Mouse (Mus musculus): ENCODE measurements around the gene Il5. TPM values are rescaled to one million over a fixed set of nuclear protein-coding genes. Genes with fewer than 3 reads are reported as not detected.

Gene Il5
- polyA plus RNA-seq (2015; fragmentation: Nextera tagmentation; extraction: Ambion mirVana) = not detected in 2 replicates

GRCm38 (mm10) chr11:53720715-53721114 lies at the start of gene Il5:
Gene Il5 (plus strand): TSS chr11:53720794.
- no peak within 1 kb of the TSS for H3K4me2 ChIP-seq (replicated peaks; ENCODE audit: low read depth)
- no peaks in the 10 kb centered on the region for H3K36me3 ChIP-seq (ENCODE audit: control insufficient read depth, insufficient read depth, low read length)
- no peaks in the 10 kb centered on the region for H3K9me3 ChIP-seq (ENCODE audit: control insufficient read depth, low read length)
- no peak within 1 kb of the TSS for H3K9ac ChIP-seq (ENCODE audit: low read length)
- DNase-seq (ENCODE audit: low spot score) (no peak), ATAC-seq (ENCODE audit: low FRiP score, low TSS enrichment) (no peak)
- H3K4me3 ChIP-seq (ENCODE audit: low read depth, low read length) = no peak within 1 kb of the TSS
- no peaks in the 10 kb centered on the region for H3K4me1 ChIP-seq (replicated peaks; ENCODE audit: control insufficient read depth, insufficient read depth)
- H3K27me3 ChIP-seq (ENCODE audit: control insufficient read depth, insufficient read depth, low read length) = no peaks in the 10 kb centered on the region
- TF ChIP-seq CTCF (IDR thresholded peaks at IDR 0.05; ENCODE audit: low read depth) (no peak), EP300 (optimal IDR thresholded peaks at IDR 0.05) (no peak)
- no peak within 1 kb of the TSS for H3K27ac ChIP-seq (replicated peaks)
- WGBS = 78% methylated on average over 6 of the region's 6 CpGs

GRCm38 (mm10) chr11:53671414-53671813 lies 49.2 kb upstream of the Il5 start:
- H3K36me3 ChIP-seq (ENCODE audit: control insufficient read depth, insufficient read depth, low read length) = peaks cover 7% of the 10 kb centered on the region
- DNase-seq (ENCODE audit: low spot score) (no peak), ATAC-seq (ENCODE audit: low FRiP score, low TSS enrichment) (no peak)
- no peak for TF ChIP-seq CTCF (IDR thresholded peaks at IDR 0.05; ENCODE audit: low read depth)
- no peak for TF ChIP-seq EP300 (optimal IDR thresholded peaks at IDR 0.05)
- H3K4me2 ChIP-seq (replicated peaks; ENCODE audit: low read depth) = no peak overlapping the region
- H3K4me1 ChIP-seq (replicated peaks; ENCODE audit: control insufficient read depth, insufficient read depth) = no peaks in the 10 kb centered on the region
- no peaks in the 10 kb centered on the region for H3K27me3 ChIP-seq (ENCODE audit: control insufficient read depth, insufficient read depth, low read length)
- no peak overlapping the region for H3K9ac ChIP-seq (ENCODE audit: low read length)
- WGBS = 93% methylated on average over 4 of the region's 4 CpGs
- H3K4me3 ChIP-seq (ENCODE audit: low read depth, low read length) = no peak overlapping the region
- no peaks in the 10 kb centered on the region for H3K9me3 ChIP-seq (ENCODE audit: control insufficient read depth, low read length)
- no peak overlapping the region for H3K27ac ChIP-seq (replicated peaks)

- 71% methylated on average over 4 of the region's 4 CpGs for WGBS
- no peak for TF ChIP-seq CTCF (IDR thresholded peaks at IDR 0.05; ENCODE audit: low read depth)
- no peak for TF ChIP-seq EP300 (optimal IDR thresholded peaks at IDR 0.05)
- no peak for DNase-seq (ENCODE audit: low spot score)
- H3K9ac ChIP-seq (ENCODE audit: low read length) = no peak overlapping the region
- peaks cover 7% of the 10 kb centered on the region for H3K36me3 ChIP-seq (ENCODE audit: control insufficient read depth, insufficient read depth, low read length)
- H3K4me2 ChIP-seq (replicated peaks; ENCODE audit: low read depth) = no peak overlapping the region
- no peak overlapping the region for H3K27ac ChIP-seq (replicated peaks)
- H3K9me3 ChIP-seq (ENCODE audit: control insufficient read depth, low read length) = no peaks in the 10 kb centered on the region
- ATAC-seq (ENCODE audit: low FRiP score, low TSS enrichment) = no peak
- no peaks in the 10 kb centered on the region for H3K27me3 ChIP-seq (ENCODE audit: control insufficient read depth, insufficient read depth, low read length)
- no peaks in the 10 kb centered on the region for H3K4me1 ChIP-seq (replicated peaks; ENCODE audit: control insufficient read depth, insufficient read depth)
- H3K4me3 ChIP-seq (ENCODE audit: low read depth, low read length) = no peak overlapping the region
Observed at GRCm38 (mm10) chr11:53680141-53680540, 40.5 kb upstream of the Il5 start.

GRCm38 (mm10) chr11:53681686-53682085 lies 38.9 kb upstream of the Il5 start:
- no peak for ATAC-seq (ENCODE audit: low FRiP score, low TSS enrichment)
- peaks cover 7% of the 10 kb centered on the region for H3K36me3 ChIP-seq (ENCODE audit: control insufficient read depth, insufficient read depth, low read length)
- no peaks in the 10 kb centered on the region for H3K9me3 ChIP-seq (ENCODE audit: control insufficient read depth, low read length)
- H3K4me3 ChIP-seq (ENCODE audit: low read depth, low read length) = no peak overlapping the region
- no peaks in the 10 kb centered on the region for H3K27me3 ChIP-seq (ENCODE audit: control insufficient read depth, insufficient read depth, low read length)
- no peak overlapping the region for H3K27ac ChIP-seq (replicated peaks)
- WGBS = 97% methylated on average over 2 of the region's 2 CpGs
- TF ChIP-seq CTCF (IDR thresholded peaks at IDR 0.05; ENCODE audit: low read depth) (peak; percentile 27), EP300 (optimal IDR thresholded peaks at IDR 0.05) (no peak)
- H3K4me1 ChIP-seq (replicated peaks; ENCODE audit: control insufficient read depth, insufficient read depth) = no peaks in the 10 kb centered on the region
- H3K9ac ChIP-seq (ENCODE audit: low read length) = no peak overlapping the region
- DNase-seq (ENCODE audit: low spot score) = no peak
- H3K4me2 ChIP-seq (replicated peaks; ENCODE audit: low read depth) = no peak overlapping the region

GRCm38 (mm10) chr11:53682170-53682569 lies 38.4 kb upstream of the Il5 start:
- no peaks in the 10 kb centered on the region for H3K4me1 ChIP-seq (replicated peaks; ENCODE audit: control insufficient read depth, insufficient read depth)
- no peak for TF ChIP-seq EP300 (optimal IDR thresholded peaks at IDR 0.05)
- TF ChIP-seq CTCF (IDR thresholded peaks at IDR 0.05; ENCODE audit: low read depth) = no peak
- H3K4me2 ChIP-seq (replicated peaks; ENCODE audit: low read depth) = no peak overlapping the region
- no peaks in the 10 kb centered on the region for H3K27me3 ChIP-seq (ENCODE audit: control insufficient read depth, insufficient read depth, low read length)
- ATAC-seq (ENCODE audit: low FRiP score, low TSS enrichment) (no peak), DNase-seq (ENCODE audit: low spot score) (no peak)
- peaks cover 7% of the 10 kb centered on the region for H3K36me3 ChIP-seq (ENCODE audit: control insufficient read depth, insufficient read depth, low read length)
- no peak overlapping the region for H3K9ac ChIP-seq (ENCODE audit: low read length)
- no peaks in the 10 kb centered on the region for H3K9me3 ChIP-seq (ENCODE audit: control insufficient read depth, low read length)
- no peak overlapping the region for H3K27ac ChIP-seq (replicated peaks)
- WGBS = 53% methylated on average over 2 of the region's 2 CpGs
- H3K4me3 ChIP-seq (ENCODE audit: low read depth, low read length) = no peak overlapping the region

- 69% methylated on average over 9 of the region's 9 CpGs for WGBS
- Histone ChIP-seq H3K9ac (ENCODE audit: low read length) (no peak overlapping the region), H3K4me3 (ENCODE audit: low read depth, low read length) (no peak overlapping the region), H3K27me3 (ENCODE audit: control insufficient read depth, insufficient read depth, low read length) (no peaks in the 10 kb centered on the region), H3K4me1 (replicated peaks; ENCODE audit: control insufficient read depth, insufficient read depth) (no peaks in the 10 kb centered on the region), H3K9me3 (ENCODE audit: control insufficient read depth, low read length) (no peaks in the 10 kb centered on the region), H3K27ac (replicated peaks) (no peak overlapping the region), H3K36me3 (ENCODE audit: control insufficient read depth, insufficient read depth, low read length) (peaks cover 7% of the 10 kb centered on the region), H3K4me2 (replicated peaks; ENCODE audit: low read depth) (no peak overlapping the region)
- TF ChIP-seq EP300 (optimal IDR thresholded peaks at IDR 0.05) (no peak), CTCF (IDR thresholded peaks at IDR 0.05; ENCODE audit: low read depth) (no peak)
- DNase-seq (ENCODE audit: low spot score) (no peak), ATAC-seq (ENCODE audit: low FRiP score, low TSS enrichment) (no peak)
Observed at GRCm38 (mm10) chr11:53682994-53683530, 37.5 kb upstream of the Il5 start.

Data from stomach, postnatal 0 days (tissue).